Mouse (Mus musculus) spleen, postnatal 36 days (tissue): ENCODE measurements around the gene Nop2.
"Not testable (repeated sequence)": the region's sequence is repeated elsewhere in the genome, so short reads cannot be mapped to it uniquely, and the experiment has no call there.

ENCODE experiments used
- DNase-seq, 2 experiments: peaks; one replicate each; pipeline ENCODE4 v3.0.0; 2022; ENCODE audit warnings: low spot score in 2 of 2, mixed read lengths in 1 of 2

Nop2 gene

DNA sequence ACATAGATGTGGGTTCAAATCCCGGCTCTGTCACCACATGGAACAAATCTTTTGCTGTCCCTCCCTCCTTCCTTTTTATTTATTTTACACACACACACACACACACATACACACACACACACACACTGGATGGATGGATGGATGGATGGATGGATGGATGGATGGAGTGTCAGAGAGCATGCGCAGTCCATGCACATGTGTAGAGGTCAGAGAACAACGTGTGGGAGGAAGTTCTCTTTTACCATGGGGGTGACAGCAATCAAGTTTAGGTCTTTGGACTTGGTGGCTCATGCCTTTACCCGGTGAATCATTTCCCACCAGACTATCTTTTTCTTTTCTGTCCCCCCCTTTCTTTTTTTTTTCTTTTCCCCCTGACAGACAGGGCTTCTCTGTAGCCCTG is 22.0 kb downstream of the Nop2 start:
- no peak for DNase-seq

DNA sequence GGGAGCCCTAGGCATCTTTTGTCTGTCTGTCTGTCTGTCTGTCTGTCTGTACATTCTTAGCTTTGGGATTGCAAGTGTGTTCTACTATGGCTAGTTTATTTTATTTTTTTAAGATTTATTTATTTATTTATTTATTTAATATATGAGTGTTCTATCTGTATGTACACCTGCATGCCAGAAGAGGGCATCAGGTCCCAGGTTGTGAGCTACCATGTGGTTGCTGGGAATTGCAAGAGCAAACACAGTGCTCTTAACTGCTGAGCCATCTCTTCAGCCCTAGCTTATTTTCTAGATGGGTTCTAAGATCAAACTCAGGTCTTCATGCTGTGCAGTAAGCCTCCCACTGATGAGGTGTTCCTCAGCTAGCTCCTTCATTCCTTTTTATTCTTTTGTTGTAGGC is 22.8 kb downstream of the Nop2 start:
- no peak for DNase-seq

- DNase-seq: no peak
Observed at GRCm38 (mm10) chr6:125155262-125155661, 23.6 kb downstream of the Nop2 start.

DNA sequence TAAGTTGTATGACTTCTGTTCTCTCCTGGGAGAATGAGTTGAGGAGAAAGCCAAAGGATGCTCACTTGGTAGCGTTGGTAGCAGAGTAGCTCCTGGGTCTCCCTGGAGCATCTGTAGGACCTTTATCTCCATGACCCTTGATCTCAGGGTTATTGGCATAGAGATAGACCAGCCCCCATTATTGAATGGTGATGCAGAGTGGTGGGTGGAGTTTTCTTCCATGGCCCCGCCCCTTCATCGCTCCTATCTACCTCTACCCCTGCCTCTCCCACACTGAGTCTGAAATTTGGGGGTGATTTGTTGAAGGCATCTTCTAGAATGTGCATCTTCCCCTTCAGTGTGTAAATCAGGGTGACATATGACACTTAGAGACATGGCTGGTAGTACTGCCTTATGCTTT is 24.8 kb downstream of the Nop2 start:
- no peak for DNase-seq

DNA sequence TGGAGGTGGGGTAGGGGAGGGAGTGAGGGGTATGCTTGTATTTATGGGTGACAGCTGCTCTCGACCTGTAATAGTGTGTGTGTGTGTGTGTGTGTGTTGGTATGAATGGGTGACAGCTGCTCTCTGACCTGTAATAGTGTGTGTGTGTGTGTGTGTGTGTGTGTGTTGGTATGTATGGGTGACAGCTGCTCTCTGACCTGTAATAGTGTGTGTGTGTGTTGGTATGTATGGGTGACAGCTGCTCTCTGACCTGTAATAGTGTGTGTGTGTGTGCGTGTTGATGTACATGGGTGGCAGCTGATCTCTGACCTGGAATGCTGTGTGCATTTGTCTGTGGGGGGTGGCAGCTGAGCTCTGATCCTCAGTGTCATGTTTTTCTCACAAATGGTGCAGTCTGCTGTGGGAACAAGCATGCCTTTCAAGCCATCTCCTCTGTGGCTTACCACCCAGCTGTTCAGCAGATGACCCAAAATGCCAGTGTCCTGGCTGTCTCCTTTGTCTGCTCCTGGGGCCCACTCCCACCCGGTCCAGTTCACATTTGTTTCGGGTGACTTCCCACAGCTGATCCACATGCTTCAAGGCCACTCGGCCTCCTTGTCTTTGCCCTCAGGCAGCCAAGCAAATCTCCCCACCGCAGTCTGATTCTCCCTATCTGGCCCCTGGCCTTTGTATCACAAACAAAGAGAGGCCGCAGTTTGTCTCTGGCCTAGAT is 25.4 kb downstream of the Nop2 start:
- DNase-seq: no peak

DNA sequence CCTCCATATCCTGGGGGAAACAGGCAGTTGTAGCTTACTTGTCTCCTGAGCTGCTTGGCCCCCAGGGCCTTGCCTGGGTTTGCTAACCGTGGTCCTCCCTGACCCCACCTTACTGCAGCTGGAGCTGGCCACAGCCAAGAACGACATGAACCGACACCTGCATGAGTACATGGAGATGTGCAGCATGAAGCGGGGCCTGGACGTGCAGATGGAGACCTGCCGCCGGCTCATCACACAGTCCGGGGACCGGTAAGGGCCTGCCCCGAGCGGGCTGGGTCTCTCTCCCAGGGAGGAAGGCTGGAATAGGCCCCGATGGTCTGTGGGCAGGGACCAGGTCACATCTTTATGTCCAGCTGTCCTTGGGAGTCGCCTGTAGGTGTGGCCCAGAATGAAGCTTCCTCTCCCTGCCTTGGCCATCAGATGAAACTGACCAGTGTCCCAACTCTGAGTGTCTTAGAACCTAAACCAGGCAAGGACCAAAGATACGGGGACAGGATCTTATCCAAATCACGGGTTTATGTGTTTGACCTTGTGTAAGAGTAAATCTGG is 27.3 kb downstream of the Nop2 start:
- no peak for DNase-seq

DNA sequence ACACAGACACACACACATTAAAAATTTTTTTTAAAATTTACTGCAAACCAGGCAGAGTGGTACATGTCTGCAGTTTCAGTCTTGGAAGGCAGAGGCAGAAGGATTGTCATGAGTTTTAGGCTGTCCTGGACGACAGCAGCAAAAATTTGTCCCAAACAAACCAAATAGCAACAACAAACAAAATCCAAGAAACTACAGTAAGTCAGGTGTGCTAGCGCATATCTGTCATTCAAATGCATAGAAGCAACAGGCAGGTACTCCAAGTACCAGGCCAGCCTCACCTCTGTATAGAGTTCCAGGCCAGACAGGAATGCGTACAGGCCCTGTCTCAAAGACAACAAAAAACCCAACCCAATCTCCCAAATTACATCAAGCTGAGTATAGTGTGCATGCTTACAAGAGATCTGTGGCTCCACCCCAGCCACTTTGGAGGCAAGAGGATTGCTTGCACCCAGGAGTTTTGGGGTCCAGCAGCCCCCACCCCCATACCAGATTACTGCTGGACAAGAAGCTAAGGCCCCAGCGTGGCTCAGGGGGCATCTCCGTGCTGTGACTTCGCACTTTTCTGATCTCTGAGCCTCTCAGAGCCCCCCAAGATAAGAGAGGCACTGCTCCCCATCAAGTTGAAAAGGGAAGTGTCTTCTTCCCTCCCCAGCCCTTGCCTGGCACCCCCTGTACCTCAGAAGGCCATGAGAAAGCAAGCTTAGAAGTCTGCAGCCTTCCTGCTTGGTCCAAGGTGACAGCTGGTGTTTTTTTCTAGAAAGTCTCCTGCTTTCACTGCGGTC is 28.3 kb downstream of the Nop2 start:
- DNase-seq: no peak

DNA sequence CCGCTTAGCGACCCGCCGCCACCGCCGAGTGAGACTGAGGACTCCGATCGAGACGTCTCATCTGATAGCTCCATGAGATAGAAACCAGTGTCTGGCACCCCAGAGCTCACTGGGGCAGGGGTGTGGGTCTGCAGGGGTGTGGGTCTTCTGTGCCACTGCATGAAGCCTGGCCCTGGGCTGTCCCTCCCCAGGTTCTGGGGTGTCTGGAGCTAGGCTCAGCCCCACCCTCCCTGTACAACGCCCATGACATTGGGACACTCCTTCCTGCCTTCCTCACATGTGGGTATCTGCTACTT is 28.8 kb downstream of the Nop2 start:
- no peak for DNase-seq

DNA sequence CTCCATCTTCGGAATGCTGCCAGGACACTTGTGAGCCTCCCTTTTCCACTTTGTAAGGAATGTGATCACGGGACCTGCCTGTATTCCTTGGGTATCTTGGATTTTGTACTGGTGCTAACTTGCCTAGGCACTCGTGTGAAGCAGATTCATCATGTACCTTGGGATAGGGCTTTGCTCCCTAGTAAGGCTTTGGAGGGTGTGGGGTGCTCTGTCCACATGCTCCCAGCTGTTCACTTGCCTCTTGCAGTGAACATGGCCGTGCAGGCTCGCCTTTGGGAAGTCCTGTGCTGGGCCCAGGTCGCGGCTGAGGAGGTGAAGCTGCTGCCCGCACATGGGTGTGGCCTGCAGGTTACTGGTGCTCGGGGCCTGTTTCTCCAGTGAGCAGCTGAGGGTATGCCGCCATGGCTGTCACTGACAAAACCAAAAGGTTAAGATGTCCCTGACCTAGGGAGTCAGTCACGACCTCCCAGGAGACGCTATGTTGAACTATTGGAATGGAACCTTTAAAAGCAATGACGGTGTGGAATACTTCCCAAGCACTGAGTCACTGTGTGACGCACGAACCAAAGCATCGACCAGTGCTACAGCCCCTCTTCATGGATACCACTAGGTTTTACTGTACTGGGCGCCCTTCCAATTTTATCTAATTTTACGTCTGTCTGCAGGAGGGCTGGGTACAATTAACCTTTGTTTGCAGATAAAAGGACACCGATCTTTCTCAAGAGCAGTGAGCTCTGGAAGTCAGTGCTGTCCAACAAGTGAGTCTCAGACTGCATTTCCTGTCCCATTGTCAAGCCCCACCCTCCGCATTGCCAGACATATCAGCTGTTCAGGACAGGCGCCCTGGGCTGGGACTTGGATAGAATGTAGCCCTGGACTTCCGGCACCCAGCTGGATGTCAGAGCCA is 29.4 kb downstream of the Nop2 start:
- no peak for DNase-seq

DNA sequence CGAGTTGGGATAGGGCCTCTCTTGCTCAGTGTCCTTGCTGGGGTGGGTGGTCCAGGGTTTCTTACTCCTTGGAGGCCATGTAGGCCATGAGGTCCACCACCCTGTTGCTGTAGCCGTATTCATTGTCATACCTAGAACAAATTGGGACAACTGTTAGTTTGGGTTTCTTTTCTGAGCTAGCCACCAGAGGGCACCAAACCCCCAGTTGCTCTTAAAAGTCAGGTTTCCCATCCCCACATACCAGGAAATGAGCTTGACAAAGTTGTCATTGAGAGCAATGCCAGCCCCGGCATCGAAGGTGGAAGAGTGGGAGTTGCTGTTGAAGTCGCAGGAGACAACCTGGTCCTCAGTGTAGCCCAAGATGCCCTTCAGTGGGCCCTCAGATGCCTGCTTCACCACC is 30.3 kb downstream of the Nop2 start:
- peak; percentile 67 to 73 for DNase-seq

GRCm38 (mm10) chr6:125162615-125163305 is 31.1 kb downstream of the Nop2 start:
- DNase-seq: not testable (repeated sequence)

DNA sequence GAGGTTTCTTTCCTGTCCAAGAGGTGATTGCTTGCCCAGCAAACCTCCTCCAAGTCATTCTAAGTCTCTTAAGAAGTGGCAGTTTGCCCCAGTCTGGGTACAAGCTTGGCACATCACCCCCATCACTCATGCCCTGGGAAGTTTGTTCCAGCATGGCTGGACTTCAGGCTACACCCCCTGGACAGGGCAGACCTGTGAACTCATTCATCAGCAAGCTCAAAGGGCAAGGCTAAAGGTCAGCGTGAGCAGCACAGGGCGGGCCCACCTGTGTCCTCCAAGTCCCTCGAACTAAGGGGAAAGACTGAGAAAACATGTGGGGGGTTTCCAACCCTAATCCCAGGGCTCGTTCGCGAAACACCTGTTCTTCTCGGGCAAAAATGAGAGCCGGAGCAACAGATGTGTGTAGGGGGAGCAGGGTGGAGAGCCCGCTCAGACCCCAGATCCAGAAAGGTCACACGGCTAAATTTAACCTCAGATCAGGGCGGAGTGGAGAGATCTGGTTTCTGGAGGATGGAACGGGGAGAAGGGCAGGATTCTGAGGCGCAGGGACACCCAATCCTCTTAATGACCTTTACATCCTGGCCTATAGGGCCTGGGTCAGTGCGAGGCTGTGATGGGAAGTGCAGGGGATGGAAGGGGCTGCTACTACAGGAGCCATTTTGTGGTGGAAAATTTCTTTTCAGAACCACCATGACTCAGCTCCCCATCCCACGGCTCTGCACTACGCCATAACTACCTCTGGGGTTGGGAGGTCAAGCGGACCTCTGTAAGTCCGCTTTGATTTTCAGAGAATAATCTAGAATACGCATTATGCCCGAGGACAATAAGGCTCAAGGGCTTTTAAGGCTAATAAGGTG is 32.3 kb downstream of the Nop2 start:
- no peak for DNase-seq

- DNase-seq: peak; percentile 47 to 63
Observed at GRCm38 (mm10) chr6:125164672-125165327, 33.1 kb downstream of the Nop2 start.

DNA sequence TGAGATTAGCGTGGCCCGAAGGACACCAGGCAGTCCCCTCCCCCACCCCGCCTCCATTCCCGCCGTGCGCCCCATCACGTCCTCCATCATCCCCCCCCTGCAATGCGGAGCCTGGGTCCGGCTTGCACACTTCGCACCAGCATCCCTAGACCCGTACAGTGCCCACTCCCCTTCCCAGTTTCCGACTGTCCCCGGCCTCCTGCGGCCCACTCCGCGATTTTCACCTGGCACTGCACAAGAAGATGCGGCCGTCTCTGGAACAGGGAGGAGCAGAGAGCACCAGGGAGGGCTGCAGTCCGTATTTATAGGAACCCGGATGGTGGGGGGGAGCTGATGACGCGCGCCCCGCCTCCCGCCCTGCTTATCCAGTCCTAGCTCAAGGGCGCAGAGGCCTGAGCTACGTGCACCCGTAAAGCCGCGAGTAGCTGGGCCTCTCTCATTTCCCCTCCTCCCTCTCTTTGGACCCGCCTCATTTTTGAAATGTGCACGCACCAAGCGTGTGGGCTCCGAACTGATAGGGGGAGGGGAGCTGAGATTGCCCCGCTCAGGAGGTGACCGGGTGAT is 33.7 kb downstream of the Nop2 start:
- peak; percentile 96 to 97 for DNase-seq

DNA sequence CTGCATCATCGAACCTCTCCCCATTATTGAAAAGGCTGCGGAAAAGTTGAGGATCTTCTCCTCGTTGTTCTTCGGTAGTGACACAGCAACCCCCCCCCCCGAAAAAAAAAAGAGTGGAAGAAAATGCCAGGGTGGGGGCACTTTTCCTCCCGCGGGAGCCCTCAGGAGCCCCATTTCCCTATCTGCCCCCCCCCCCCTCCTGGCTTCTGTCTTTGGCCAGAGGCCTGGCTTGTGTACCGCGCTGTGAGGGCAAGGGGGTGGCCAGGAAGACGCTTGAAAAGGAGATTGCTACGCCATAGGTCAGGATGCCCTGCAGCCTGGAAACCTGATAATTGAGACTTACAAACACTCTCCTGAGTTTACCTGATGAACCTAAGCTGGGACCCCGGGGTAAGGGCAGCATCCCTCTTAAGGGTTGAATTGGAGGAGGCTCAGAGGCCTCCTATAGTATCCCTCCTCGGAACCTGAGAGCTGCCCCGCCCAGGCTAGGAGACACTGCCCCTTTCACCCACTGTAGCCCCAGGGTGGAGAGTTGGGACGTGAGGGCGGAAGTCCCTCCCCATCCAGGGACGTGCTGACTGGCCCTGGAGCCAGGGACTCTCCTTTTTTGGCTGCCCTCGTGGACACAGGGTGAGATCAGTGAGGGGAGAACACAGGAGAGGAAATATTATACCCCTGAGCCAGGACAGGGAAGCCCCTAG is 34.5 kb downstream of the Nop2 start, which contains the start of gene Gapdh:
Gapdh (minus strand) TSS at position 417 of the 701 bp plus-strand sequence.
- DNase-seq: peak in 1 of 2 experiments; percentile 39

DNA sequence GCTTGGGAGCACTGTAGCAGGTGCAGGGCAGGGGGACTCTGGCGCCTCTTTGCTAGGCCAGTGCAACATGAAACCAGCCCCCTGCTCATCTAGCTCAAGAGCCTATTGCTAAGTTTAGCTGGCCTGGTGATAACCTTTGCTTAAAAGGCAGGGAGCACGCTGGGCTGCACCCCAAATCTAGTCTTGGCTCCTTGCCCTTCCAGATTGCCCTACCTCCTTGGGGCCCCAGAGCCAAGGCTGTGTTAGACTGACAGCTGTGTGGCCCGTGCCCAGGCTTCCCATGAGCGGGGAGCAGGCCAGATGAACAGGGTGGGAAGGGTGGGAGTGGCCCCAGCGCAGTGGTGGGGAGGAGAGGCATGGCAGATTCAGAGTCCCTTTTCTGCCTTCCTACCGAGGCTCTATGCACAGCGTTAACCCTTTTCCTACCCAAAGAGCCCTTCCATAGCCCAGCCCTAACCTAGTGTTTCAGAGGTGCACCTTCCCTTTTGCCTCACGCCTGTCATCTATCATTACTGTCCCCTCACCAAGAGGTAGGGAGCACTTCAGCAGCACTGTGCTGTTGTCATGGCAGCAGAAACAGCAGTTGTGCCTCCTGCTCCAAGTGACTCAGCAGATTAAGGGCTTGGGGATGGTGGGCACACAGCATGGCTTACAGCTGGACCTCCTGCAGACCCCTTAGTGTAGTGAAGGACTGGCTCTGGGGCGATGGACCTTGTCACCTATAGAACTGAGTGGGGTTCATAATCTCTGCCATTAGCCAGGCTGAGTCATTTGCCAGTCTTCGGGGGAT is 35.3 kb downstream of the Nop2 start:
- DNase-seq: no peak

DNA sequence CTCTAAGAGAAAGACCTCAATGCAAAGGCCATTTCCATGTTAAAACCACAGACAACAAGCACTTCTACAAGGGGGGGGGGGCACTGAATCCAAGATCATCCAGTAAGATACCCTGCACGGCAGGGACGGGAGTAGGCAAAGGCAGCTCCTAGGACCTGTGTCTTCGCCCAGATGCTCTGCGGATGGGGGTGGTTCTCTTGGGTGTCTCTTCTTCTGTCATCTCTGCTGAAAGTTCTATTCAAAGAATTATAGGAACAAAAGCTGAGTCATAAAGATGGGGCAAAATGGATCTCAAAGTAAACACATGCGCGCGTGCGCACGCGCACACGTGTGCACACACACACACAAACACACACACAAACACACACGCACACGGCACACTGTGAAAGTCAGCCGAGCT is 36.4 kb downstream of the Nop2 start:
- DNase-seq: no peak

DNA sequence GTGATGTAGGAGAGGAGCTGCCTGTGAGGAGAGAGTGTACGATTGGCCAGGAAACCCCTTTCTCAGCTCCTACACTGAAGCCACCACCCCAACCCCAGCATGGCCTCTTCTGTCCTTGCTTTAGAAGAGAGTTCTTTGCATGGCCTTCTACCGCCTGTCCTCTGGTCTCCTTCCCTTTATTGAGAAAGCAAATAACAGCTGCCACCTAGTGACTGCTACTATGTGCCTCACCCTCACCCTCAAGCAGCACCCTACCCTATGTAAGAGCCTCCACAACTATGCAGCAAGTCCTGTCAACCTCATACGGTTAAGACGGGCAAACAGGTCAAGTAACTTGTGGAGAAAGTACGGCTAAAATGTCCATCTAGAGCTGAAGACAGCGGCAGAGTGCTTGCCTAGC is 38.5 kb downstream of the Nop2 start:
- no peak for DNase-seq
